Mouse (Mus musculus): ENCODE results near the gene Samd4b.

Gene Samd4b

DNA sequence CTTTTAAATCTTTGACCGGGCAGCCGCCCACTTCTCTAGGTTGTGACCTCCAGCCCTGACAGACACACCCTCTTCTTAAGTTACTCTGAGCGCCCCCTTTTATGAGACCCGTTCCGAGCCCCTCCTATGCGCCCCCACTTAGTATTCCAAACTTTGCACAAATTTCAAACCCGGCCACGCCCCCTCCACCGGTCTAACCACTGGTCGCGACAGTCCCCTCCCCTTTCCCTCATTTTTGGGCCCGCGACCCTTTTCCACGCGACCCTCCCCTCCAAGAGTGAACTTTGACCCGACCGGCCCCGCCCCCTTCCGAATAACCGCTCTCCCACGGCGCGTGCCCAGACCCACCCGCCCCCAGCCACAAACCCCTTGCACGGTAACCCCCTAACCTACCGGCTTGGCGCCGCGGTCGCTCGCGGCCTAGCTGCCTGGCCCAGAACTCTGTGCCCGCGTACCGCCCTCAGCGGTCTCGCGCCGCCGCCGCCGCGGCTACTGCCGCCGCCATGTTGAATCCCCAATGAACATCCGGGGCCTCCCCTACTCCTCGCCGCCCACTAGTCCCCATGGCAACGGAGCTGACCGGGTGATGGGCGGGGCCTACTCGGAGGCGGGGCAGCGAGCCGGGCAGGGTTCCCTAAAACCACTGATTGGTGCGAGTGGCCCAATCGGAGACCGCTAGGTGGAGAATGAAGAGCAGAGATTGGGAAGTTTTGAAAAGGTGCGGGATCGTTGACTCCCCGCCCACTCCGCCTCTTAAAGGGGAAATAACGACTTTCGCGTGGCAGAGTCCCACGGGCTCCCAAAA is at the start of gene Samd4b, which contains the start of gene Pak4:
TSS of gene Samd4b (minus strand) at position 503 of the 805 bp plus-strand sequence.
TSS of gene Pak4 (minus strand) at position 544 of the 805 bp plus-strand sequence.
- in situ Hi-C loops (cut with MboI, MseI), result loop anchor here in 1 of 2 experiments (5.0 kb wide), 1 partner anchor 71 kb away; no protein-coding TSS in a partner anchor

DNA sequence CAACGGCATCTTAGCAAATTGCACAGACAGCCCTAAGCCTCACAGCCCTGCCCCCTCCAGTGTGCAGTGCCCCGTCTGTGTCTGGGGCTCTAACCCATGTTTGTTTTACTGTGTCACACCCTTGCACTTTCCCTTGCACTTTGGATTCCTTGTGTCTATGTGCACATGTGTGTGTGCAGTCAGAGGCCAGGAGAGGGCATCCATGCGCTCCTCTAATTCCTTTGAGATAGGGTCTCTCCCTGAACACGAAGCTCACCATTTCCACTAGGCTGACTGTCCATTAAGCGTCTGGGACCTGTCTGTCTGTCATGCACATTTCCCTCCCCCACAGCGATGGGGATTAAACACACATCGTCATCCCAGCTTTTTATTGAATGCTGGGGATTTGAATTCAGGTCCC is 49.1 kb upstream of the Samd4b start:
- in situ Hi-C loops (cut with MboI, MseI), result no loop called here

- in situ Hi-C loops (cut with MboI, MseI), result no loop called here
These were observed 48.1 kb upstream of the Samd4b start for GRCm38 (mm10) chr7:28645947-28646475.

GRCm38 (mm10) chr7:28645366-28645765 is 47.4 kb upstream of the Samd4b start:
- in situ Hi-C loops (cut with MboI, MseI), result no loop called here

GRCm38 (mm10) chr7:28641546-28641945 is 43.6 kb upstream of the Samd4b start:
- in situ Hi-C loops (cut with MboI, MseI), result no loop called here

- in situ Hi-C loops (cut with MboI, MseI), result no loop called here
These were observed 39.6 kb upstream of the Samd4b start for GRCm38 (mm10) chr7:28637511-28637910.

GRCm38 (mm10) chr7:28634128-28634527 is 36.2 kb upstream of the Samd4b start:
- in situ Hi-C loops (cut with MboI, MseI), result no loop called here

DNA sequence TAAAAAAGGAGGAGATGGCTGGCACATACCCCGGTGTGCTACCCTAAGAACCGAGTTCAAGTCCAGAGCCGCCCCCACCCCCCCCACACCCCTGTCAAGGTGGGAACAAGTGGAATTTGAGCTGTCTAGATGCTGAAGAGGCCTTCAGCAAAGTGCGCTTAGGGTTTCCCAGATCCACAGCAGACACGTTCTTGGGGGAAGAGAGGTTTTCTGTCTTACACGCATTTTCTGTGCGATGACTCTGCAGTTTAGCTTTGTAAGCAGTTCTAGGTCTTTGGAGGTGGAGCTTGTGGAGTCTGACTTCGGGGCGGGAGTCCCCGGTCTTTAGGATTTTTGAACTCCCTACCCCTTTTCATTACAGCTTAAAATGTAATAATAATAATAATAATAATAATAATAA is 33.1 kb upstream of the Samd4b start, which contains the start of gene Acp7:
TSS of gene Acp7 (minus strand) at position 260 of the 400 bp plus-strand sequence.
- in situ Hi-C loops (cut with MboI, MseI), result no loop called here

- in situ Hi-C loops (cut with MboI, MseI), result no loop called here
These were observed 26.8 kb upstream of the Samd4b start for GRCm38 (mm10) chr7:28624791-28625190.

- in situ Hi-C loops (cut with MboI, MseI), result no loop called here
These were observed 21.3 kb upstream of the Samd4b start for GRCm38 (mm10) chr7:28619098-28619715.

DNA sequence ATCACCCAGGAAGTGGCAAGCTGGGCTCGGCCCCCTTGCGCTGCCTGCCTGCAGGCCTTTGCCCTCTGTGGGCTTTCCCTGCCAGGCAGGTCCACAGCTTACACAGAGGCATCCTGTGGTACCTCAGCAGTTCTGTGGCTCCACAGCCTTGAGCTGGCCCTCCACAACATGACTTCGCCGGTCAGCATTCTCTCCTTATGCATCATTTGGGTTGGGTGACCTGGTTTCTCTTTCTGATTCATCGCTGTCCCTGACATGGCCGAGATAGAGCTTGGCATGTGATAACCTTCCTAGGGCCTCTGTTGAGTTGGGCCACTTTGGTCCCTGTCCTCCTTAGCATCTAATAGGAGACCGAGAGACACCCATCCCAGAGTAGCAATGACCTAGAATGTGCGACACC is 8.0 kb upstream of the Samd4b start:
- in situ Hi-C loops (cut with MboI, MseI), result loop anchor here in 1 of 2 experiments (5.0 kb wide), 2 partner anchors 121 to 239 kb away; no protein-coding TSS in a partner anchor

GRCm38 (mm10) chr7:28603788-28604187 is 5.8 kb upstream of the Samd4b start:
- in situ Hi-C loops (cut with MboI, MseI), result loop anchor here in 1 of 2 experiments (5.0 kb wide), 1 partner anchor 36 kb away; no protein-coding TSS in a partner anchor

DNA sequence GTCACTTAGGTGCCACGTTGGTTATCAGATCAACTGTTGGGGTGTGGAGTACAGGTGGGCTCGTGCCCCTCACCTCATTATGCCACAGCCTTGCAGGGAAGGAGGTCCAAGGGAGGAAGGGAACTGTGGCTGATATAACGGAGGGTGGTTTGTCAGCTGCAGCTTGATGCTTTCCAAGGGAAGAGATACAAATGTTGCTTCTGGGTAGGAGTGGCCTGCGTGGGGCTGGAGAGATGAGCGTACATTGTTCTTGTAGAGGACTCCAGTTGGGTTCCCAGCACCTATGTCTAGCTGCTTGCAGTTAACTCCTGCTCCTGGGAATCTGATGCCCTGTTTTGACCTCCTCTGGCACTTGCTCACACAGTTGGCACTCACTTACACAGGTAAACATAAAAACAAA is 5.2 kb upstream of the Samd4b start:
- in situ Hi-C loops (cut with MboI, MseI), result loop anchor here in 1 of 2 experiments (5.0 kb wide), 1 partner anchor 36 kb away; no protein-coding TSS in a partner anchor

DNA sequence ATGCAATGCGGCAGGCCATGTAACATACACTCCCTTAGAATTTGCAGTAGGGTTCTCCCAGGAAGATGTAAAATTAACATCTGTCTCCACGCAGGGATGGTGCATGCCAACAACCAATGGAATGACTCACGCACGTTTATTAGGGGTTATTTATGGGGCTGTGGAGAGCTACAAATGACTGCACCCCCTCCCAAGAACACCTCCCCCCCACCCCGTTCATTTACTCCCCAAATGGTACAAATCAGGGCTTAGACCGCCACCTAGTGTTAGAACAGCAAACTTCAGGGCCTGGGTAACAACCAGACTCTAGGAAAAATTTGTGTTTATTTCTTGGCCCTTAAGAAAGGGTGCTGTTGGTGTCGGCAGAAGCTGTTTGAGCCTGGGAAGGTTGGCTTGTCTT is 3.7 kb upstream of the Samd4b start:
- in situ Hi-C loops (cut with MboI, MseI), result loop anchor here in 1 of 2 experiments (5.0 kb wide), 1 partner anchor 34 kb away; no protein-coding TSS in a partner anchor

GRCm38 (mm10) chr7:28601029-28601428 is 3.1 kb upstream of the Samd4b start:
- in situ Hi-C loops (cut with MboI, MseI), result loop anchor here in 1 of 2 experiments (5.0 kb wide), 1 partner anchor 34 kb away; no protein-coding TSS in a partner anchor

- in situ Hi-C loops (cut with MboI, MseI), result loop anchor here in 1 of 2 experiments (5.0 kb wide), 1 partner anchor 72 kb away; no protein-coding TSS in a partner anchor
These were observed 1.0 kb upstream of the Samd4b start for GRCm38 (mm10) chr7:28598951-28599350.

- in situ Hi-C loops (cut with MboI, MseI), result loop anchor here in 1 of 2 experiments (5.0 kb wide), 1 partner anchor 70 kb away; no protein-coding TSS in a partner anchor
These were observed 720 bp downstream of the Samd4b start for GRCm38 (mm10) chr7:28597277-28597570.

DNA sequence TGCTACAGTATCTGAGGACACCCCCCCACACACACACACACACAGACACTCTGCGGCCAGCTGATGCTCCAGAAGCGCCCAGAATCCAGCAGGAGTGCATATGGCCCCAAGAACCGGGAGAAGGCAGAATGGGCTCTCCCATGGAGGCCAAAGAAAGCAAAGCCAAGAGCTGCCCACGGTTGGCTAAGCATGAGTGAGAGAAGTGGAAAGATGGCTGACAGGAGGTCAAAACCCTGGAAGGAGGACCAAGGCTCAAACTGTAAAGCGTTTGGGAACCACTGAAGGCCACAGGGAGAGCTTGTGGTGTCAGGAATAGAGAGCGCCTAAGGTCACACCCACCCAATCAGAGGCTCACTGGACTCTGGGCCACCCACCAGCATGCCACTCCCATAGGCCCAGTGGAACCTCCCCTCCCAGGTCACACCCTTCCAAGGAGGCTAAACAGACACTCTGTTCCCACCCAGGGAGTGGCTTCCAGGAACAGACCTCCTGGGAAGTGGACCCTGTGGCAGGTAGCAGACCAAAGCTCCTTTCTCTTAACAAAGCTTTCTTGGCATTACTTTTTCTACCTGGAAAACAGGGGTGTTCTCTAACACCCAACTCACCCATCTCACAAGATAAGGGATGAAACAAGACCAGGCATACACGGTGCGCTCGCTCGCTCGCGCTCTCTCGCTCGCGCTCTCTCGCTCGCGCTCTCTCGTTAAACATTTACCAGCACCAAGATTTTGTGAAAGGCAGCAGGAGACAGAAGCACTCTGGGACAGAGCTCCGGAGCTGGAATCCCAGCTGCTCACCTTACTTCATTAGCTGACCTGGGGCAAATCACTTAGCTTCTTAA is 1.3 kb downstream of the Samd4b start:
- in situ Hi-C loops (cut with MboI, MseI), result loop anchor here in 1 of 2 experiments (5.0 kb wide), 1 partner anchor 69 kb away; no protein-coding TSS in a partner anchor

DNA sequence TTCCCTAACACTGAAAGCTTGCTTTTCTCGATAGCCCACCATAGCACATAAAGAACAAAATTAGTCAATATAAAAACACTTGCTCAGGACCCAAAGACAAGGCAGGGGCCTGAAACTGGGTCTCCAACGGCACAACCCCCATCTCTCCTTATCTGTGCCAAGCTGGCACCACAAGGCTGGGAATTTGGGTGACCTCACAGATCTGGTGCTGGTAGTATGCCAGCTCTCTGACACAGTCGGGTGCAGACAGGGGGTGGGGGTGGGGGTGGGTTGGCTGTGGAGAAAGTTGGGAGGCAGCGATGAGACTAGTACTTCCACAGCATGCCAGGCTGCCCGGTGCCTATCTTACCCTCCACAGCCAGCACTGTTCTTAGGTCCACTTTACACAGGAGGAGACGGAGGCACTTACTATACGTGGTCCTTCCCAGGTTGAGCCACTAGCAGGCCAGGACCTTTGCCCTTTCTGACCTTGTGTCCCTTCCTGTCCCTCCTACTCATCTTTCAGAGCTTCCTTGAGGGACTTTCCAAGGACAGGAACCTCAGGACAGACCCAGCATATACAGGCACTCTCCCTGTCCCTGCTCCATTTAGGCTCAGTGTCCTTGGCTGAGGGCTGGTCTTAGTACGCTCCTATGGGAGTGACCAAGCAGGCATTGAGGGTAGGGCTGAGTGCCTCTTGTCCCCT is 2.1 kb downstream of the Samd4b start:
- in situ Hi-C loops (cut with MboI, MseI), result loop anchor here in 1 of 2 experiments (5.0 kb wide), 1 partner anchor 69 kb away; no protein-coding TSS in a partner anchor
